Mouse (Mus musculus): ENCODE results near the gene Ctsm. TPM values are rescaled to one million over a fixed set of nuclear protein-coding genes. Genes with fewer than 3 reads are reported as not detected.

Gene Ctsm
- polyA plus RNA-seq (2012; ENCODE audit: low replicate concordance): not detected in 2 replicates

GRCm38 (mm10) chr13:61541631-61542030 lies at the start of gene Ctsm:
Ctsm (minus strand) TSS chr13:61541839.

GRCm38 (mm10) chr13:61570027-61570426 lies 28.4 kb upstream of the Ctsm start, which contains the start of gene Cts3:
Cts3 (minus strand) TSS chr13:61570127.

GRCm38 (mm10) chr13:61568074-61568473 lies 26.4 kb upstream of the Ctsm start, which contains the start of gene Gm49352:
Gm49352 (minus strand) TSS chr13:61568174.

Other genes with a start within 250 kb of the Ctsm start
- gene Cts7, start 183.6 kb downstream of the Ctsm start, polyA plus RNA-seq (2012; ENCODE audit: low replicate concordance): not detected in 2 replicates
- not detected in 2 replicates for gene Gm49352, start 26.3 kb upstream of the Ctsm start, polyA plus RNA-seq (2012; ENCODE audit: low replicate concordance)
- not detected in 2 replicates for gene Cts3, start 28.3 kb upstream of the Ctsm start, polyA plus RNA-seq (2012; ENCODE audit: low replicate concordance)